Mouse (Mus musculus) lung, postnatal 0 days (tissue): ENCODE measurements around the gene Serhl.

ENCODE experiments used
- CTCF ChIP-seq: IDR thresholded peaks from 2 replicates; pipeline ENCODE4 v1.5.1; 2016; ENCODE audit warnings: antibody characterized with exemption, mild to moderate bottlenecking
- EP300 ChIP-seq: IDR thresholded peaks from 2 replicates; pipeline ENCODE4 v1.6.1; 2016; ENCODE audit warnings: antibody characterized with exemption, mild to moderate bottlenecking, control low read depth

GRCm38 (mm10) chr15:83150073-83150442, 60.8 kb downstream of the Serhl start:
- no peak for TF ChIP-seq CTCF
- TF ChIP-seq EP300, result no peak
